In genomic region chr5:134919097-134919496, GRCm38 (mm10) we compare ENCODE assay signal across 15 mouse cellular contexts. TPM values are rescaled to one million over a fixed set of nuclear protein-coding genes. Genes with fewer than 3 reads are reported as not detected.
DNase-seq lines count a peak whose midpoint lies in the region; ATAC-seq and TF ChIP-seq lines count a peak whose summit lies in the region.
"Had no signal": no experiment of that assay in that cellular context is flagged by ENCODE, and none has a peak within 500 bp of the region (broad histone marks: within the 10 kb centered on the region; RNA-seq: fewer than 3 reads in every experiment).

No protein-coding gene starts in this region.

- H3K9ac ChIP-seq in lung, embryonic 15.5 days, result no peak overlapping the region
- H3K9ac ChIP-seq in liver, embryonic 14.5 days (replicated peaks), result peak overlapping the region; percentile 63
- H3K9ac ChIP-seq in stomach, embryonic 15.5 days, result no peak overlapping the region
- no peak overlapping the region for H3K9ac ChIP-seq in neural tube, embryonic 15.5 days (replicated peaks)

- peak; percentile 22 for DNase-seq in adrenal gland, adult 2 months
- DNase-seq in adrenal gland, postnatal 25 days, result no peak
- DNase-seq in lung, postnatal 10 days, result no peak
- peak; percentile 89 to 92 (median 90) for DNase-seq in liver, embryonic 14.5 days (ENCODE audit: low read depth in 3 of 3, low spot score in 3 of 3)
- DNase-seq in thymus, postnatal 4 days, result no peak
- DNase-seq: cerebellum, postnatal 36 days; kidney, postnatal 4 days; lung, adult 18-20 months; midbrain, embryonic 14.5 days had no signal

- no peaks in the 10 kb centered on the region for H3K27me3 ChIP-seq in lung, embryonic 15.5 days
- no peaks in the 10 kb centered on the region for H3K27me3 ChIP-seq in liver, embryonic 14.5 days (ENCODE audit: control insufficient read depth, insufficient read depth, low read length)
- no peaks in the 10 kb centered on the region for H3K27me3 ChIP-seq in stomach, embryonic 15.5 days (replicated peaks)
- H3K27me3 ChIP-seq in neural tube, embryonic 15.5 days (replicated peaks), result no peaks in the 10 kb centered on the region

- no peak for TF ChIP-seq CTCF in liver, embryonic 14.5 days (IDR thresholded peaks at IDR 0.05; ENCODE audit: low read depth)

- H3K4me2 ChIP-seq in lung, embryonic 15.5 days, result no peak overlapping the region
- H3K4me2 ChIP-seq in liver, embryonic 14.5 days (ENCODE audit: low read depth), result peak overlapping the region; percentile 62
- H3K4me2 ChIP-seq in stomach, embryonic 15.5 days, result no peak overlapping the region
- no peak overlapping the region for H3K4me2 ChIP-seq in neural tube, embryonic 15.5 days

- no peaks in the 10 kb centered on the region for H3K4me1 ChIP-seq in lung, embryonic 15.5 days
- H3K4me1 ChIP-seq in liver, embryonic 14.5 days (replicated peaks; ENCODE audit: control insufficient read depth in 2 of 2, insufficient read depth in 2 of 2, low read length in 1 of 2), result peaks cover 49 to 53% of the 10 kb centered on the region in 2 experiments
- H3K4me1 ChIP-seq in stomach, embryonic 15.5 days, result no peaks in the 10 kb centered on the region
- H3K4me1 ChIP-seq in neural tube, embryonic 15.5 days, result no peaks in the 10 kb centered on the region

- H3K27ac ChIP-seq in lung, embryonic 15.5 days, result no peak overlapping the region
- peak overlapping the region; percentile 95 for H3K27ac ChIP-seq in liver, embryonic 14.5 days
- H3K27ac ChIP-seq in stomach, embryonic 15.5 days, result peak overlapping the region; percentile 3; the same call in 1 of the 2 replicates
- no peak overlapping the region for H3K27ac ChIP-seq in neural tube, embryonic 15.5 days (replicated peaks)

- peak; percentile 44; the same call in 1 of the 2 replicates for ATAC-seq in lung, embryonic 15.5 days (ENCODE audit: borderline replicate concordance, extremely low read depth, low FRiP score, low TSS enrichment)
- peak; percentile 88 for ATAC-seq in liver, embryonic 14.5 days (ENCODE audit: insufficient read depth)
- ATAC-seq in stomach, embryonic 15.5 days (ENCODE audit: insufficient read depth, low FRiP score, low read depth), result peak; percentile 88
- ATAC-seq in neural tube, embryonic 15.5 days (ENCODE audit: low FRiP score), result no peak

- H3K9me3 ChIP-seq in lung, embryonic 15.5 days, result no peaks in the 10 kb centered on the region
- H3K9me3 ChIP-seq in liver, embryonic 14.5 days (ENCODE audit: control insufficient read depth, low read length), result peaks cover 2% of the 10 kb centered on the region
- H3K9me3 ChIP-seq in stomach, embryonic 15.5 days, result no peaks in the 10 kb centered on the region
- H3K9me3 ChIP-seq in neural tube, embryonic 15.5 days (replicated peaks), result no peaks in the 10 kb centered on the region

- no peak overlapping the region for H3K4me3 ChIP-seq in lung, embryonic 15.5 days
- H3K4me3 ChIP-seq in liver, embryonic 14.5 days (ENCODE audit: insufficient read depth in 1 of 2, low read depth in 2 of 2, low read length in 2 of 2), result peak overlapping the region; percentile 20 to 23
- no peak overlapping the region for H3K4me3 ChIP-seq in stomach, embryonic 15.5 days (replicated peaks)
- H3K4me3 ChIP-seq in neural tube, embryonic 15.5 days (replicated peaks), result no peak overlapping the region

- peak; percentile 94 for TF ChIP-seq EP300 in liver, embryonic 14.5 days (IDR thresholded peaks at IDR 0.05; ENCODE audit: low read depth)

- no peaks in the 10 kb centered on the region for H3K36me3 ChIP-seq in lung, embryonic 15.5 days
- H3K36me3 ChIP-seq in liver, embryonic 14.5 days (replicated peaks; ENCODE audit: control insufficient read depth, insufficient read depth, low read depth), result no peaks in the 10 kb centered on the region
- H3K36me3 ChIP-seq in stomach, embryonic 15.5 days, result no peaks in the 10 kb centered on the region
- no peaks in the 10 kb centered on the region for H3K36me3 ChIP-seq in neural tube, embryonic 15.5 days

- WGBS in lung, embryonic 15.5 days, result 66% methylated on average over 3 of the region's 3 CpGs
- WGBS in liver, embryonic 14.5 days (ENCODE audit: insufficient replicate concordance), result 12% methylated on average over 3 of the region's 3 CpGs
- 82% methylated on average over 3 of the region's 3 CpGs for whole genome bisulfite sequencing in stomach, embryonic 15.5 days
- 96% methylated on average over 3 of the region's 3 CpGs for WGBS in neural tube, embryonic 15.5 days

RNA-seq across cellular contexts. Expression of gene Cldn13, which starts 3.8 kb away (rescaled TPM):
- total RNA-seq in adrenal gland, adult 2 months (2021), result not detected
- polyA plus RNA-seq in adrenal gland, adult 2 months (2012; rRNA removed), result not detected in 2 replicates
- total RNA-seq in adrenal gland, postnatal 25 days (2021), result not detected in 2 replicates
- 0.65 and 1.6 TPM in 2 replicates for polyA plus RNA-seq in lung, embryonic 15.5 days (2015; fragmentation: Nextera tagmentation; extraction: Ambion mirVana)
- polyA plus RNA-seq in liver, embryonic 14.5 days (2012; rRNA removed), result 148 and 152 TPM in 2 replicates
- 288 and 296 TPM in 2 replicates for polyA plus RNA-seq in liver, embryonic 14.5 days (2014; fragmentation: Nextera tagmentation; extraction: Ambion mirVana)
- polyA plus RNA-seq in stomach, embryonic 15.5 days (2015; fragmentation: Nextera tagmentation; extraction: Ambion mirVana), result 7.9 and 22.3 TPM in 2 replicates
- not detected in 2 replicates for polyA plus RNA-seq in neural tube, embryonic 15.5 days (2015; fragmentation: Nextera tagmentation; extraction: Ambion mirVana)
- total RNA-seq: gastrocnemius, adult 18-20 months had no signal
- polyA plus RNA-seq: midbrain, embryonic 14.5 days had no signal

RNA-seq across cellular contexts. Expression of gene Tmem270, which starts 12.6 kb away (rescaled TPM):
- total RNA-seq in adrenal gland, adult 2 months (2021), result not detected
- not detected in 2 replicates for polyA plus RNA-seq in adrenal gland, adult 2 months (2012; rRNA removed)
- not detected in 2 replicates for total RNA-seq in adrenal gland, postnatal 25 days (2021)
- not detected in 2 replicates for polyA plus RNA-seq in lung, embryonic 15.5 days (2015; fragmentation: Nextera tagmentation; extraction: Ambion mirVana)
- 0.04 TPM in 1 of 2 replicates, not detected in the other for polyA plus RNA-seq in liver, embryonic 14.5 days (2012; rRNA removed)
- polyA plus RNA-seq in liver, embryonic 14.5 days (2014; fragmentation: Nextera tagmentation; extraction: Ambion mirVana), result not detected in 2 replicates
- polyA plus RNA-seq in stomach, embryonic 15.5 days (2015; fragmentation: Nextera tagmentation; extraction: Ambion mirVana), result not detected in 2 replicates
- not detected in 2 replicates for polyA plus RNA-seq in neural tube, embryonic 15.5 days (2015; fragmentation: Nextera tagmentation; extraction: Ambion mirVana)
- total RNA-seq: gastrocnemius, adult 18-20 months had no signal
- polyA plus RNA-seq: heart, postnatal 0 days; midbrain, embryonic 14.5 days; neural tube, embryonic 11.5 days had no signal

RNA-seq across cellular contexts. Expression of gene Mettl27, which starts 13.1 kb away (rescaled TPM):
- total RNA-seq in adrenal gland, adult 2 months (2021), result 10 to 100 TPM; 23.5 to 33.1 TPM
- polyA plus RNA-seq in adrenal gland, adult 2 months (2012; rRNA removed), result 22.5 and 39.1 TPM in 2 replicates
- 24.9 and 39.9 TPM in 2 replicates for total RNA-seq in adrenal gland, postnatal 25 days (2021)
- polyA plus RNA-seq in lung, embryonic 15.5 days (2015; fragmentation: Nextera tagmentation; extraction: Ambion mirVana), result 24.7 TPM in 2 replicates
- 7.1 and 7.9 TPM in 2 replicates for polyA plus RNA-seq in liver, embryonic 14.5 days (2012; rRNA removed)
- 14.4 and 16.3 TPM in 2 replicates for polyA plus RNA-seq in liver, embryonic 14.5 days (2014; fragmentation: Nextera tagmentation; extraction: Ambion mirVana)
- 20.9 and 21.0 TPM in 2 replicates for polyA plus RNA-seq in stomach, embryonic 15.5 days (2015; fragmentation: Nextera tagmentation; extraction: Ambion mirVana)
- polyA plus RNA-seq in neural tube, embryonic 15.5 days (2015; fragmentation: Nextera tagmentation; extraction: Ambion mirVana), result 4.2 and 9.2 TPM in 2 replicates

RNA-seq across cellular contexts. Expression of gene Cldn4, which starts 27.6 kb away (rescaled TPM):
- total RNA-seq in adrenal gland, adult 2 months (2021), result not detected
- polyA plus RNA-seq in adrenal gland, adult 2 months (2012; rRNA removed), result 0.06 TPM in 1 of 2 replicates, not detected in the other
- total RNA-seq in adrenal gland, postnatal 25 days (2021), result not detected in 2 replicates
- 31.7 and 34.3 TPM in 2 replicates for polyA plus RNA-seq in lung, embryonic 15.5 days (2015; fragmentation: Nextera tagmentation; extraction: Ambion mirVana)
- 0.35 and 0.39 TPM in 2 replicates for polyA plus RNA-seq in liver, embryonic 14.5 days (2012; rRNA removed)
- 0.29 TPM in 2 replicates for polyA plus RNA-seq in liver, embryonic 14.5 days (2014; fragmentation: Nextera tagmentation; extraction: Ambion mirVana)
- 54.5 and 58.6 TPM in 2 replicates for polyA plus RNA-seq in stomach, embryonic 15.5 days (2015; fragmentation: Nextera tagmentation; extraction: Ambion mirVana)
- 0.13 and 10.1 TPM in 2 replicates for polyA plus RNA-seq in neural tube, embryonic 15.5 days (2015; fragmentation: Nextera tagmentation; extraction: Ambion mirVana)
- total RNA-seq: gastrocnemius, adult 18-20 months had no signal
- polyA plus RNA-seq: heart, postnatal 0 days; midbrain, embryonic 14.5 days had no signal

Comparison
In these comparisons a context has a peak if more than half of its experiments do, and no peak if none do; other contexts are left out.
1. DNase-seq: peak in adrenal gland, adult 2 months (single experiment) and liver, embryonic 14.5 days (3 of 3); none in adrenal gland, postnatal 25 days (single experiment), lung, postnatal 10 days (single experiment) and thymus, postnatal 4 days (single experiment).
2. H3K27ac ChIP-seq: peak in liver, embryonic 14.5 days (single experiment) and stomach, embryonic 15.5 days (single experiment); none in lung, embryonic 15.5 days (single experiment) and neural tube, embryonic 15.5 days (single experiment).
3. H3K4me3 ChIP-seq: peak in liver, embryonic 14.5 days (2 of 2); none in lung, embryonic 15.5 days (single experiment), stomach, embryonic 15.5 days (single experiment) and neural tube, embryonic 15.5 days (single experiment).